Mouse (Mus musculus) ES-E14 (cell line): ENCODE data around the gene Fnbp1.

ENCODE experiments used
- CHD2 ChIP-seq: IDR thresholded peaks from 2 replicates; pipeline ENCODE4 v1.6.1; 2014; ENCODE audit warnings: mild to moderate bottlenecking, low read depth, low read length, inconsistent platforms
- HCFC1 ChIP-seq: IDR thresholded peaks from 2 replicates; pipeline ENCODE4 v1.6.1; 2012; ENCODE audit warnings: low read length, inconsistent platforms, borderline replicate concordance; ENCODE audit not compliant: insufficient read depth
- MAFK ChIP-seq: IDR thresholded peaks from 2 replicates; pipeline ENCODE4 v1.6.1; 2014; ENCODE audit warnings: mild to moderate bottlenecking, low read depth, low read length, inconsistent platforms; ENCODE audit not compliant: insufficient read depth
- ZC3H11A ChIP-seq: IDR thresholded peaks from 2 replicates; pipeline ENCODE4 v1.6.1; 2012; ENCODE audit warnings: low read depth, mild to moderate bottlenecking, inconsistent platforms, low read length, borderline replicate concordance
- ZNF384 ChIP-seq: IDR thresholded peaks from 2 replicates; pipeline ENCODE4 v1.6.1; 2012; ENCODE audit warnings: low read depth, low read length, inconsistent platforms

DNA sequence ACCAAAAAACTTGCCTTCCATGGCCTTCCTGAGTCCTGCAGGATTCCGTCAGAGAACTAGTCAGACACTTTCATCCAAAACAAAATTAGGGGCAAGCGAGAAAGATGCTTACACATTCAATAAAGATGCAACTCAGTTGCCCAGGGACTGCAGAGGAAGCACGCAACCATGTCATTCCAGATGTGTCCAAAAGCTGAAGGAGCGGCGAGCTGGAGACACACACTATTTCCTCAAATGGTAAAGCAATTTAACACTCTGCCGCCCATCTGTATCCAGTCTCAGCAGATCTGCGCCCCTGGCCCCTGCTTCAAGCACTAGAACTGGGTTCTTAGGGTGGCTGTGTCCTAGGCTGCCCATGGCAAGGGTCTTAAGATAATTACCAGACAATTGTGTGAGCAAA lies 66.0 kb downstream of the Fnbp1 start:
- no peak for TF ChIP-seq MAFK
- no peak for TF ChIP-seq ZC3H11A
- no peak for TF ChIP-seq CHD2
- TF ChIP-seq ZNF384 = no peak
- no peak for TF ChIP-seq HCFC1
